Mouse (Mus musculus) midbrain, embryonic 13.5 days (tissue): ENCODE results near the gene Pcif1. TPM values are rescaled to one million over a fixed set of nuclear protein-coding genes. Genes with fewer than 3 reads are reported as not detected.
"Not testable (repeated sequence)": the region's sequence is repeated elsewhere in the genome, so short reads cannot be mapped to it uniquely, and the experiment has no call there.

Source experiments
- ATAC-seq: fragments of 200-750 bp; cut with Nextera tagmentation; 2 replicates; pipeline ENCODE4 v1.8.0; 2017; ENCODE audit warnings: mild to moderate bottlenecking, moderate TSS enrichment, moderate library complexity
- H3K27ac ChIP-seq: fragments of 300-500 bp; sonication (generic); 2 replicates; pipeline ENCODE4 v1.5.1; 2015; ENCODE audit warnings: inconsistent platforms, mild to moderate bottlenecking, moderate library complexity
- H3K27me3 ChIP-seq: fragments of 300-500 bp; sonication (generic); 2 replicates; pipeline ENCODE4 v1.6.1; 2015; ENCODE audit warnings: mild to moderate bottlenecking, inconsistent platforms
- H3K36me3 ChIP-seq: fragments of 300-500 bp; sonication (generic); 2 replicates; pipeline ENCODE4 v1.6.1; 2015; ENCODE audit warnings: mild to moderate bottlenecking, inconsistent platforms
- H3K4me1 ChIP-seq: fragments of 300-500 bp; sonication (generic); replicated peaks from 2 replicates; pipeline ENCODE4 v1.6.1; 2015; ENCODE audit warnings: inconsistent platforms
- H3K4me2 ChIP-seq: fragments of 300-500 bp; sonication (generic); replicated peaks from 2 replicates; pipeline ENCODE4 v1.6.1; 2015; ENCODE audit warnings: moderate library complexity, mild to moderate bottlenecking, inconsistent platforms
- H3K4me3 ChIP-seq: fragments of 300-500 bp; sonication (generic); replicated peaks from 2 replicates; pipeline ENCODE4 v1.5.1; 2015; ENCODE audit warnings: mild to moderate bottlenecking, inconsistent platforms
- H3K9ac ChIP-seq: fragments of 300-500 bp; sonication (generic); replicated peaks from 2 replicates; pipeline ENCODE4 v1.6.1; 2015; ENCODE audit warnings: mild to moderate bottlenecking, inconsistent platforms
- H3K9me3 ChIP-seq: fragments of 300-500 bp; sonication (generic); 2 replicates; pipeline ENCODE4 v1.6.1; 2016; ENCODE audit warnings: mild to moderate bottlenecking, inconsistent platforms
- WGBS: fragments of 180-500 bp; shearing (Covaris S2); methylation state at CpG from one replicate; pipeline ENCODE4 v1.1.7; 2015; 5-methylcytosine and 5-hydroxymethylcytosine counted together
- polyA plus RNA-seq: library from polyadenylated mRNA; unstranded; fragments of >200 nt; fragmentation: Nextera tagmentation; extraction: Ambion mirVana; gene quantifications from 2 replicates; pipeline ENCODE4 v1.2.1, GENCODE M21; 2015

The Pcif1 gene
- polyA plus RNA-seq, 1 experiment from 2014 or later, result 98.1 TPM

DNA sequence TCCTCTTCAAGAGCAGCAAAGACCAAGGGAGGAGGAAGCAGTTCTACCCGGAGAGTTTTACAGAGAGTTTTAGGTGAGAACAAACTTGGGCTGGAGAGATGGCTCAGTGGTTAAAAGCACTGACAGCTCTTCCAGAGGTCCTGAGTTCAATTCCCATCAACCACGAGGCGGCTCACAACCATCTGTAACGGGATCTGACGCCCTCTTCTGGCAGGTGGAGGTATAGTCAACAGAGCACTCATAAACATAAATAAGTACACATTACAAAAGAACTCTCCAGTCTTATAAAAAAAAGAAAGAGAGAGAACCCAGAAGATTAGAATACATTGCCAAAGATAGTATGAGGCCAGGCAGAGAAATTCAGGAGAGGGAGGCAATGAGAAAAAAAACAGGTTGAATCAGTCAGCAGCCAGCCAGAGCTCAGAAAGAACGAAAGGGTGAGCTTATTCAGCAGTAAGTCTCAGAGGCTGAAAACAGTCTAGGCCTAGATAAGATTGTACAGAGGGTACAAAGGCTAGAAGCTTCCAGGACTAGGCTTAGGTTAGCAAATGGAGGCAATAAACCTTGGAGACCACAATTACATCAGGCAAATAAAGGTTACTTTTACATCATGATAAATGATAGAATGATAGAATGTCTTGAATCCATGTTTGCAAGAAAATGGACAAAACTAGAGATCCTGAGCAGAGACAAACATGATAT lies 7.4 kb upstream of the Pcif1 start:
- 62% methylated on average over 6 of the region's 6 CpGs for WGBS

GRCm38 (mm10) chr2:164873621-164874020 lies 5.5 kb upstream of the Pcif1 start:
- Histone ChIP-seq H3K4me3 (no peak overlapping the region), H3K9me3 (no peaks in the 10 kb centered on the region), H3K27me3 (no peaks in the 10 kb centered on the region), H3K36me3 (no peaks in the 10 kb centered on the region), H3K27ac (no peak overlapping the region; the same call in 1 of the 2 replicates), H3K4me1 (peaks cover 15% of the 10 kb centered on the region), H3K4me2 (no peak overlapping the region), H3K9ac (no peak overlapping the region)
- ATAC-seq, result no peak
- WGBS, result 67% methylated on average over 3 of the region's 3 CpGs

More for the DNA sequence above, 7.4 kb upstream of the Pcif1 start:
- Histone ChIP-seq H3K4me1 (no peaks in the 10 kb centered on the region; the same call in 1 of the 2 replicates), H3K27ac (no peak overlapping the region), H3K9ac (no peak overlapping the region), H3K27me3 (no peaks in the 10 kb centered on the region), H3K9me3 (no peaks in the 10 kb centered on the region), H3K4me2 (no peak overlapping the region), H3K4me3 (no peak overlapping the region), H3K36me3 (no peaks in the 10 kb centered on the region)
- no peak for ATAC-seq

DNA sequence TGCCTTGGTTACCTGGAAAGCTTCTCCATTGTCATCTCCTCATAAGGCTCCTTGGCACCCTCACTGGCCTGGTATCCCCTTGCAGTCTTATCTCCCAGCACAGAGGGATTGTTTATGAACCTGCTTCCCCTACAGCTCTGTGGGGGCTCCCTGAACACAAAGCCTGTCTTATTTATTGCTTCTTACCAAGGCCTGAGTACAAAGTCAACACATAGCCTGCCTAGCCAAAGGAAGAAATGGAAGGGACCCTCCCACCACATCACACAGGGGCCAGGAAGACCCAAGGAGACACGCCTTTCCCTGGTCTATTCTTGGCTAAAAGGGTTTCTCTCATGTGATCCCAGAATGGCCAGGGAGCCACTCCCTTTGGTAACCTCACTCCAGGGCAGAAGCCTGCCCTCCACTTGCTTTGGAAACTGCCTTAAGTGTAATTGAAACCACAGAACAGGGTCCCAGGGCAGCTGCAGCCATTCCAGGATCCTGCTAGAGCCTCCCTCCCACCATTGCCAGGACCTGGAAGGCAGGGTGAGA lies 4.8 kb upstream of the Pcif1 start:
- no peak overlapping the region for H3K4me2 ChIP-seq
- H3K4me1 ChIP-seq, result peaks cover 16% of the 10 kb centered on the region
- no peak overlapping the region for H3K4me3 ChIP-seq
- H3K9me3 ChIP-seq, result no peaks in the 10 kb centered on the region
- no peaks in the 10 kb centered on the region for H3K27me3 ChIP-seq
- H3K9ac ChIP-seq, result no peak overlapping the region
- no peaks in the 10 kb centered on the region for H3K36me3 ChIP-seq
- no peak overlapping the region for H3K27ac ChIP-seq
- 50% methylated on average over 1 of the region's 1 CpGs for WGBS
- ATAC-seq, result no peak

- not testable (repeated sequence) for ATAC-seq, H3K27me3 ChIP-seq, H3K27ac ChIP-seq, H3K9ac ChIP-seq, H3K4me2 ChIP-seq, H3K36me3 ChIP-seq, H3K9me3 ChIP-seq, H3K4me3 ChIP-seq
- 45% methylated on average over 2 of the region's 2 CpGs for WGBS
- peaks cover 22% of the 10 kb centered on the region for H3K4me1 ChIP-seq
Measured at GRCm38 (mm10) chr2:164875648-164876047, 3.5 kb upstream of the Pcif1 start.

GRCm38 (mm10) chr2:164877376-164878215 lies 1.5 kb upstream of the Pcif1 start:
- H3K36me3 ChIP-seq, H3K9ac ChIP-seq, ATAC-seq, H3K27me3 ChIP-seq, H3K27ac ChIP-seq, H3K9me3 ChIP-seq: not testable (repeated sequence)
- Histone ChIP-seq H3K4me1 (peaks cover 31% of the 10 kb centered on the region), H3K4me2 (peak overlapping the region; percentile 91), H3K4me3 (peak overlapping the region; percentile 77; the same call in 1 of the 2 replicates)
- 73% methylated on average over 11 of the region's 11 CpGs for WGBS

GRCm38 (mm10) chr2:164878509-164879227 lies 436 bp upstream of the Pcif1 start:
- peak overlapping the region; percentile 99 for H3K9ac ChIP-seq
- peak; percentile 71 for ATAC-seq
- H3K27ac ChIP-seq, result peak overlapping the region; percentile 100
- H3K36me3 ChIP-seq, result peaks cover 11% of the 10 kb centered on the region
- peak overlapping the region; percentile 91 for H3K4me2 ChIP-seq
- WGBS, result 3% methylated on average over 28 of the region's 28 CpGs
- H3K27me3 ChIP-seq, result no peaks in the 10 kb centered on the region
- H3K4me3 ChIP-seq, result peak overlapping the region; percentile 77
- no peaks in the 10 kb centered on the region for H3K9me3 ChIP-seq
- peaks cover 34% of the 10 kb centered on the region for H3K4me1 ChIP-seq

DNA sequence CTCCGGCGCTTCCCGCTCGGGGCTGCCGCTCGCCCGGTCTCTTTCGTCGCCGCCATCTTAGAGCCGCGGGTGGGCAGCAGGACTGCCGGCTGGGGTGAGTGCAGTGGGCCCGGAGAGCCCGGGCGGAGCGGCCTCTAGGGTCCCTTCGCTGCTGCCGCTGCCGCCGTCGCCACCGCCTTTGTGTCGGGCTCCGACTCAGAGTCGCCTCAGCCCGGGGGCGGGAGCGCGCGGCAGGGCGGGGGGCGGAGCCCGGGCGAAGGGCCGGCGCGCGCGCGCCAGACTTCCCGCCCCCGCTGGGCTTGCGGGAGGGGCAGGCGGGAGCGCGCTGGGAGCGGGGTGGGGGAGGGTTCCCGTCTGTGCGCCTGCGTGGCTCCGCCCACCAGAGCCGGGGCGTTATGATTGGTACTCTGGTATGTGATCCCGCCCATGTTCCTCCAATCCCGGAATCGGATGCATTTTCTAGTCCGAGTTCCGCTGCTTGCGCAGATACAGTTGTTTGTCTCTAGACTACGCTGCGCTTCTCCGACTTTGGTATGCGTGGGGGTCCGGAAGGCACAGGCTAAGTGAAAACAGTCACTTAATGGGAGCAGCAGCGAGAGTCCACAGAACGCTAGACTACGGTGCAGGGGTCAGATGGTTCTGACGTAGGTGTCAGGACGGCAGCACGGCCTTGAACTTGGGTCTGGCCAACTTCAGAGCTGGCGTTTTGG lies 619 bp downstream of the Pcif1 start:
- no peaks in the 10 kb centered on the region for H3K27me3 ChIP-seq
- H3K36me3 ChIP-seq, result peaks cover 21% of the 10 kb centered on the region
- no peaks in the 10 kb centered on the region for H3K9me3 ChIP-seq
- peak overlapping the region; percentile 99 for H3K9ac ChIP-seq
- peak; percentile 87 for ATAC-seq
- H3K4me3 ChIP-seq, result peak overlapping the region; percentile 77
- peak overlapping the region; percentile 100 for H3K27ac ChIP-seq
- peaks cover 34% of the 10 kb centered on the region for H3K4me1 ChIP-seq
- under 1% methylated on average over 47 of the region's 72 CpGs for WGBS
- peak overlapping the region; percentile 91 for H3K4me2 ChIP-seq

DNA sequence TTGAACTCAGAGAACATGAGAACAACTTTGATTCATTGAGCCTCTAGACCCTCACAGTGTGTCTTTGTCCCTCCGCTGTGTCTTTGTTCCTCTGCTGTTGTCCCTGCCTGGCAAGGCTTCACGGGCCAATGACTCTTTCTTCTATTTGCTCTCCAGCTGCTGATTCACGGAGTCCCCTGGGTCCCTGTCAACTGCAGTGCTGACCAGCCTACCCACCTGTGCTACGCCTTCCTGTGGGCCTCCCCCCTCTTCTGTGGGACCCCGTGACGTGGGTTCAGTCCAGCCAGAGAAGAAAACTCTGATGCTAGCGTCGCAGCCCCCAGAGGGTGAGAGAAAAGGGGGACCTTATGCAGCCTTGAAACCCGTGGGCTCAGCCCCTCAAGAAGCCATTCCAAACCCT lies 3.5 kb downstream of the Pcif1 start:
- 34% methylated on average over 9 of the region's 9 CpGs for WGBS
- Histone ChIP-seq H3K27ac (peak overlapping the region; percentile 79), H3K4me2 (no peak overlapping the region), H3K4me1 (peaks cover 27% of the 10 kb centered on the region), H3K27me3 (no peaks in the 10 kb centered on the region), H3K9me3 (no peaks in the 10 kb centered on the region), H3K9ac (peak overlapping the region; percentile 46; the same call in 1 of the 2 replicates), H3K4me3 (no peak overlapping the region), H3K36me3 (peaks cover 50% of the 10 kb centered on the region)
- no peak for ATAC-seq

- Histone ChIP-seq H3K9me3 (no peaks in the 10 kb centered on the region), H3K27me3 (no peaks in the 10 kb centered on the region), H3K36me3 (peaks cover 82% of the 10 kb centered on the region), H3K4me2 (no peak overlapping the region), H3K9ac (no peak overlapping the region), H3K4me3 (no peak overlapping the region), H3K27ac (peak overlapping the region; percentile 30), H3K4me1 (peaks cover 10% of the 10 kb centered on the region)
- 81% methylated on average over 7 of the region's 7 CpGs for WGBS
- no peak for ATAC-seq
Measured at GRCm38 (mm10) chr2:164885788-164886187, 6.7 kb downstream of the Pcif1 start.

GRCm38 (mm10) chr2:164886617-164887016 lies 7.5 kb downstream of the Pcif1 start:
- peaks cover 6% of the 10 kb centered on the region; the same call in 1 of the 2 replicates for H3K4me1 ChIP-seq
- H3K27me3 ChIP-seq, result no peaks in the 10 kb centered on the region
- no peak overlapping the region for H3K4me2 ChIP-seq
- no peaks in the 10 kb centered on the region for H3K9me3 ChIP-seq
- peak overlapping the region; percentile 23; the same call in 1 of the 2 replicates for H3K9ac ChIP-seq
- H3K4me3 ChIP-seq, result no peak overlapping the region
- no peak overlapping the region for H3K27ac ChIP-seq
- WGBS, result 92% methylated on average over 10 of the region's 10 CpGs
- ATAC-seq, result no peak
- H3K36me3 ChIP-seq, result peaks cover 90% of the 10 kb centered on the region

- Histone ChIP-seq H3K9ac (no peak overlapping the region), H3K9me3 (no peaks in the 10 kb centered on the region), H3K4me3 (no peak overlapping the region), H3K27ac (no peak overlapping the region), H3K4me2 (no peak overlapping the region), H3K27me3 (no peaks in the 10 kb centered on the region), H3K4me1 (no peaks in the 10 kb centered on the region), H3K36me3 (peaks cover 100% of the 10 kb centered on the region)
- no peak for ATAC-seq
- 85% methylated on average over 12 of the region's 12 CpGs for WGBS
Measured at GRCm38 (mm10) chr2:164888996-164889395, 9.9 kb downstream of the Pcif1 start.
